Mouse (Mus musculus): ENCODE results near the gene Scamp3. TPM values are rescaled to one million over a fixed set of nuclear protein-coding genes. Genes with fewer than 3 reads are reported as not detected.
A peak's percentile ranks its signal among the peaks of the same experiment; 100 is the strongest.

Gene Scamp3
- polyA plus RNA-seq, 1 experiment from 2014 or later, result 98.9 TPM

DNA sequence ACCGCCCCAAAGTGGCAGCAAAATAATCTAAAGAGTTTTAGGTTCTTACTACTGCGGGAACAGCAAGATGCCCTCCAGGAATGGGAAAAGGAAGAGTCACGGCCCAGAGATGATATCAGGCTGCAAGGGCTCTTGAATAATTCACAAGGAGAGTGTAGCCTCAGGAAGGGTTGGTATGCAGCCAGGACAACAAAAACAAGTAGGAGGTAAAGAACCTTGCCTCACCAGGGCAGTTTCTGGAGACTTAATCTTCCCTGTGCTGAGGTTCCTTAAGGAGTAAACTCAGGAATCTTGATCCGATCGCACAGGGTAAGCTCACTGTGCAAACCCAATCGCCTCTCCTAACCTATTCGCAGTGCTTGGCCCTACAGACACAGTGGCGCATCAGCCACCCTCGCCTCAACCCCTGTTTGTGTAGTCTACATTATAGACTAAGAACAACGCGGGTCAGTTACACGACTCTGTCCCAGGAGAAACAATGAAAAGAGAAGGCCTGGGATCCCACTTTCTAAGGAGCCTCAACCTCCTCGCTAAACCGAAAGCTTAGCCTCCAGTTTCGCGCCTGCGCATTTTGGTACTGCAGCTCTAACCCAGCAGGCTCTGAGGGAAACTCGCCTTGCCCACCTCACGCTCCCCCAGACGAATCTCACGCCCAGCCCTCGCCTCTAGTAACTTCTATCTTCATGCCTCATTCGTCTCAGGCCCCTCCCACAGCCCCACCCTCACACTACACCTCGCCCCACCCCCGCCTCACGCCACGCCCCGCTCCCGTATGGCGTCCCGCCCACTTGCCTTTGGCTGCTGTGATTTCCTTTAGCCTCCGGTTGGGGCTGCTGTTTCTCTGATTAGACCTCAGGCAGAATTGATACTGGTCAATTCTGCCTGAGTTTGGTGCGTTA lies 19.0 kb downstream of the Scamp3 start:
- H3K9me3 ChIP-seq (ENCODE audit: low read depth, low read length), result no peaks in the 10 kb centered on the region
- H3K27me3 ChIP-seq (ENCODE audit: insufficient read depth, low read length), result no peaks in the 10 kb centered on the region
- H3K4me3 ChIP-seq (ENCODE audit: low read depth, low read length), result peak overlapping the region; percentile 39
- peak overlapping the region; percentile 80 for H3K27ac ChIP-seq (ENCODE audit: low read depth)
- H3K9ac ChIP-seq, result peak overlapping the region; percentile 63
- ATAC-seq (ENCODE audit: insufficient read depth) (peak; percentile 97), DNase-seq (peak; percentile 95)
- H3K4me2 ChIP-seq, result peak overlapping the region; percentile 69
- no peaks in the 10 kb centered on the region for H3K4me1 ChIP-seq (ENCODE audit: insufficient read depth)
- WGBS, result 8% methylated on average over 33 of the region's 33 CpGs
- TF ChIP-seq CTCF (IDR thresholded peaks at IDR 0.05; ENCODE audit: low read depth), result peak; percentile 63
- H3K36me3 ChIP-seq (ENCODE audit: insufficient read depth), result no peaks in the 10 kb centered on the region

DNA sequence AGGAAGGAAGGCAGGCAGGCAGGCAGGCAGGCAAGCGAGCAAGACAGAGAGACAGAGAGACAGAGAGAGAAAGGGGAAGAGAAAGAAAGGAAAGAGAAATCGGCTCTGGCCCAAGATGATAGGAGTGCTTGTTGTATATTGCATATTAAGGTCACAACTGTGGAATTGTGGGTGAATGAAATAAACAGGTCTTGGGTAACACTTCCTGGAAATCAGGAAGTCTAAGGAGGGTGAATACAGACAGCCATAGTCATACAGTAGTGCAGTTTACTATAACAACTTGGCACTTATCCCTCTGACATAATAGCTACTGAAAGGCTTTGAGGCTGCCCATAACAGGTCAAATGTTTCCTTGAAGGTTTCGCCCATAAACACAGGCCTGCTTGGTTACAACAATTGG lies 22.6 kb downstream of the Scamp3 start:
- H3K27me3 ChIP-seq (ENCODE audit: insufficient read depth, low read length), result no peaks in the 10 kb centered on the region
- no peak overlapping the region for H3K4me3 ChIP-seq (ENCODE audit: low read depth, low read length)
- no peak overlapping the region for H3K9ac ChIP-seq
- peaks cover 5% of the 10 kb centered on the region; the same call in 1 of the 2 replicates for H3K4me1 ChIP-seq (ENCODE audit: insufficient read depth)
- DNase-seq (no peak), ATAC-seq (ENCODE audit: insufficient read depth) (no peak)
- 75% methylated on average over 3 of the region's 3 CpGs for whole genome bisulfite sequencing
- H3K36me3 ChIP-seq (ENCODE audit: insufficient read depth), result no peaks in the 10 kb centered on the region
- H3K9me3 ChIP-seq (ENCODE audit: low read depth, low read length), result no peaks in the 10 kb centered on the region
- no peak for TF ChIP-seq CTCF (IDR thresholded peaks at IDR 0.05; ENCODE audit: low read depth)
- no peak overlapping the region for H3K27ac ChIP-seq (ENCODE audit: low read depth)
- no peak overlapping the region for H3K4me2 ChIP-seq

GRCm38 (mm10) chr3:89202253-89203141 lies 25.2 kb downstream of the Scamp3 start, which contains the start of gene Gba:
Gene Gba (plus strand): TSS chr3:89202928.
- H3K4me1 ChIP-seq (ENCODE audit: insufficient read depth), result peaks cover 5% of the 10 kb centered on the region; the same call in 1 of the 2 replicates
- peak; percentile 97 for DNase-seq
- no peaks in the 10 kb centered on the region for H3K27me3 ChIP-seq (ENCODE audit: insufficient read depth, low read length)
- peaks cover 23% of the 10 kb centered on the region for H3K36me3 ChIP-seq (ENCODE audit: insufficient read depth)
- peak within 1 kb of the TSS; percentile 78 for H3K4me2 ChIP-seq
- peak within 1 kb of the TSS; percentile 59 for H3K9ac ChIP-seq
- no peaks in the 10 kb centered on the region for H3K9me3 ChIP-seq (ENCODE audit: low read depth, low read length)
- 23% methylated on average over 13 of the region's 13 CpGs for WGBS
- H3K4me3 ChIP-seq (ENCODE audit: low read depth, low read length), result peak within 1 kb of the TSS; percentile 55
- TF ChIP-seq CTCF (IDR thresholded peaks at IDR 0.05; ENCODE audit: low read depth), result no peak
- 0 out of 2 replicates have a peak within 1 kb of the TSS, but pooled peaks have one; percentile 16 for H3K27ac ChIP-seq (ENCODE audit: low read depth)
- ATAC-seq (ENCODE audit: insufficient read depth), result peak; percentile 90

GRCm38 (mm10) chr3:89203142-89203514 lies 25.9 kb downstream of the Scamp3 start:
- ATAC-seq (ENCODE audit: insufficient read depth) (peak; percentile 19; the same call in 1 of the 2 replicates), DNase-seq (no peak)
- Histone ChIP-seq H3K9ac (peak overlapping the region; percentile 59), H3K4me3 (ENCODE audit: low read depth, low read length) (peak overlapping the region; percentile 55), H3K27ac (ENCODE audit: low read depth) (0 out of 2 replicates have a peak overlapping the region, but pooled peaks have one; percentile 0), H3K36me3 (ENCODE audit: insufficient read depth) (peaks cover 29% of the 10 kb centered on the region), H3K4me1 (ENCODE audit: insufficient read depth) (peaks cover 5% of the 10 kb centered on the region; the same call in 1 of the 2 replicates), H3K4me2 (peak overlapping the region; percentile 78), H3K27me3 (ENCODE audit: insufficient read depth, low read length) (no peaks in the 10 kb centered on the region), H3K9me3 (ENCODE audit: low read depth, low read length) (no peaks in the 10 kb centered on the region)
- TF ChIP-seq CTCF (IDR thresholded peaks at IDR 0.05; ENCODE audit: low read depth), result no peak
- 34% methylated on average over 5 of the region's 5 CpGs for WGBS

GRCm38 (mm10) chr3:89206079-89206478 lies 28.8 kb downstream of the Scamp3 start:
- DNase-seq, result no peak
- no peak overlapping the region for H3K4me2 ChIP-seq
- no peak overlapping the region for H3K9ac ChIP-seq
- no peak for TF ChIP-seq CTCF (IDR thresholded peaks at IDR 0.05; ENCODE audit: low read depth)
- no peaks in the 10 kb centered on the region for H3K9me3 ChIP-seq (ENCODE audit: low read depth, low read length)
- H3K4me3 ChIP-seq (ENCODE audit: low read depth, low read length), result no peak overlapping the region
- H3K36me3 ChIP-seq (ENCODE audit: insufficient read depth), result peaks cover 58% of the 10 kb centered on the region
- no peak overlapping the region for H3K27ac ChIP-seq (ENCODE audit: low read depth)
- H3K4me1 ChIP-seq (ENCODE audit: insufficient read depth), result peaks cover 5% of the 10 kb centered on the region; the same call in 1 of the 2 replicates
- WGBS, result 90% methylated on average over 7 of the region's 7 CpGs
- no peaks in the 10 kb centered on the region for H3K27me3 ChIP-seq (ENCODE audit: insufficient read depth, low read length)
- no peak for ATAC-seq (ENCODE audit: insufficient read depth)

GRCm38 (mm10) chr3:89206695-89207094 lies 29.4 kb downstream of the Scamp3 start:
- peaks cover 5% of the 10 kb centered on the region; the same call in 1 of the 2 replicates for H3K4me1 ChIP-seq (ENCODE audit: insufficient read depth)
- DNase-seq (no peak), ATAC-seq (ENCODE audit: insufficient read depth) (no peak)
- 70% methylated on average over 2 of the region's 2 CpGs for WGBS
- H3K9ac ChIP-seq, result no peak overlapping the region
- H3K4me2 ChIP-seq, result no peak overlapping the region
- peaks cover 64% of the 10 kb centered on the region for H3K36me3 ChIP-seq (ENCODE audit: insufficient read depth)
- no peaks in the 10 kb centered on the region for H3K27me3 ChIP-seq (ENCODE audit: insufficient read depth, low read length)
- no peaks in the 10 kb centered on the region for H3K9me3 ChIP-seq (ENCODE audit: low read depth, low read length)
- TF ChIP-seq CTCF (IDR thresholded peaks at IDR 0.05; ENCODE audit: low read depth), result no peak
- H3K27ac ChIP-seq (ENCODE audit: low read depth), result no peak overlapping the region
- H3K4me3 ChIP-seq (ENCODE audit: low read depth, low read length), result no peak overlapping the region

Measured in lung, embryonic 14.5 days (tissue).